Mouse (Mus musculus) MEL (cell line): ENCODE measurements around the gene Itgb2l.

Experiments
- BHLHE40 ChIP-seq: IDR thresholded peaks from 2 replicates; pipeline ENCODE4 v1.6.1; 2012; ENCODE audit warnings: low read depth, mild to moderate bottlenecking, inconsistent platforms, low read length, improper control_type of control experiment, borderline replicate concordance
- CTCF ChIP-seq, 3 experiments: IDR thresholded peaks in 2 of 3; conservative IDR thresholded peaks in 1 of 3; 2 replicates each; pipeline ENCODE4 v1.5.1; 2011 to 2012; ENCODE audit warnings: low read length in 3 of 3, low read depth in 2 of 3, mild to moderate bottlenecking in 2 of 3, improper control_type of control experiment in 1 of 3, inconsistent platforms in 1 of 3, mixed read lengths in 1 of 3, moderate library complexity in 1 of 3; ENCODE audit not compliant: control insufficient read depth in 1 of 3, insufficient read depth in 1 of 3, poor library complexity in 1 of 3, severe bottlenecking in 1 of 3
- MAX ChIP-seq: IDR thresholded peaks from 2 replicates; pipeline ENCODE4 v1.6.1; 2011; ENCODE audit warnings: low read length, improper control_type of control experiment
- MAZ ChIP-seq: IDR thresholded peaks from 2 replicates; pipeline ENCODE4 v1.6.1; 2012; ENCODE audit warnings: low read depth, mild to moderate bottlenecking, inconsistent platforms, low read length, improper control_type of control experiment
- MEF2A ChIP-seq: IDR thresholded peaks from 2 replicates; pipeline ENCODE4 v1.6.1; 2014; ENCODE audit warnings: low read depth, mild to moderate bottlenecking, inconsistent platforms, low read length, improper control_type of control experiment; ENCODE audit not compliant: poor library complexity, insufficient replicate concordance, severe bottlenecking; ENCODE audit errors: extremely low read depth
- MXI1 ChIP-seq: IDR thresholded peaks from 2 replicates; pipeline ENCODE4 v1.6.1; 2011; ENCODE audit warnings: mild to moderate bottlenecking, low read depth, low read length, improper control_type of control experiment

GRCm38 (mm10) chr16:96438946-96439345 lies 4.5 kb downstream of the Itgb2l start:
- no peak for TF ChIP-seq MAZ
- TF ChIP-seq MEF2A, result no peak
- TF ChIP-seq BHLHE40, result no peak
- TF ChIP-seq MXI1, result no peak
- no peak for TF ChIP-seq CTCF (IDR thresholded peaks at IDR 0.05 in 2 of 3, conservative IDR thresholded peaks at IDR 0.05 in 1 of 3; ENCODE audit: control insufficient read depth in 1 of 3, insufficient read depth in 1 of 3, low read depth in 2 of 3, low read length in 3 of 3, poor library complexity in 1 of 3, severe bottlenecking in 1 of 3)
- TF ChIP-seq MAX, result no peak
